Mouse (Mus musculus) left cerebral cortex, adult 18-20 months (tissue): ENCODE measurements around the gene Cxcl12. TPM values are rescaled to one million over a fixed set of nuclear protein-coding genes. Genes with fewer than 3 reads are reported as not detected.

ENCODE experiments used
- DNase-seq, 2 experiments: peaks; one replicate each; pipeline ENCODE4 v3.0.0; 2021 to 2022; ENCODE audit warnings: low spot score in 2 of 2, mixed read lengths in 1 of 2
- total RNA-seq, 2 experiments: library from RNA; stranded (reverse); gene quantifications; 2 replicates each; pipeline ENCODE4 v1.2.3; 2021

Cxcl12 gene
- total RNA-seq, 2 experiments from 2014 or later: 47.2 to 51.4 TPM

GRCm38 (mm10) chr6:117173876-117174275 lies 5.5 kb downstream of the Cxcl12 start:
- DNase-seq: peak; percentile 83 to 89

DNA sequence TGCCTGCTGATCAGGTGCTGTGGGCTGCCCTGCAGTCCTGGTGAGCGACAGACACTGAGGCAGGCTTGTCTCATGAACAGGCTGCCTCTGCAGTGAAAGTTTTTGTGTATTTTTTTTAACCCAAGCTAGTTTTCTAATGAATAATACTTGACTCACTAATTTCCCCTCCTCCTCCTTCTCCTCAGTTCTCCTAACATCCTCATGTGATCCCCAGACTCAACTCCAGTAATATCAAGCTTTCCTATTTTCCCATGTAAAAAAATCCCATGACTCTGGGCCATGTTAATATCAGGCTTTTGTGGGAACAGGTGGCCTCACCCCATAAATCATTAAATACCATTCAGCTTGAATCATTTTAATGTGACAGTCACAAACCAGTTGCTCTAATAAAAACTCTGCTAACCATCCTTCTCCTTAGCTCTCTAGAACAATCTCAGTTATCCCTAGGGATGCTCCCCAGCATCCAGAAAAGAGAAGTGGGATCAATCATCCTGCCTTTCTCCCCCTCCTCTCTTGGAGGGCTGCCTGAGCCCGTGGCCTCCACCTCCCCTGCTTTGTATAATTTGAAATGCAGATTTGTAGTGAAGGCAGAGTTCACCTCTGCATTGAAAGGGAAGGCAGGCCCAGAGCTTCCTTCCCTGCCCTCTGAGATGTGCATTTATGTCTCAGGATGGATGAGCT lies 6.9 kb downstream of the Cxcl12 start:
- no peak for DNase-seq

DNA sequence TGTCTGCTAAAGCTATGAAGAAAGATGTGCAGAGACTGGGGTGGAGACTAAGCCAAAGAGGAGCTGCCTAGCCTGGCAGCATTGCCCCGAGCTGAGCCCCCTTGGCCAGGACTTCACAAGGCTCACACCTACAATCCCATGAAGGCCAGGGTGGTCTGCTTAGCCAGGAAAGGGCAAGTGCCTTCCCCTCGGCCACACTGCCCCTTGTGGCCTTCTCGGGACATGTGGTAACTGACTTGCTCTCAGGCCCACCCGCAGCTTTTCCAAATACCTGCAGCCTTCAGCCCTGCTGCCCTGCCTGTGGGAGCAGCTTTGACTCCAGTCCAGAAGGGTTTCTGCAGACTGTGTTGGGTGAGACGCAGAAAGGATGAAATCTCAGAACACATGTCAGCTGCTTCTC lies 8.1 kb downstream of the Cxcl12 start:
- DNase-seq: no peak

DNA sequence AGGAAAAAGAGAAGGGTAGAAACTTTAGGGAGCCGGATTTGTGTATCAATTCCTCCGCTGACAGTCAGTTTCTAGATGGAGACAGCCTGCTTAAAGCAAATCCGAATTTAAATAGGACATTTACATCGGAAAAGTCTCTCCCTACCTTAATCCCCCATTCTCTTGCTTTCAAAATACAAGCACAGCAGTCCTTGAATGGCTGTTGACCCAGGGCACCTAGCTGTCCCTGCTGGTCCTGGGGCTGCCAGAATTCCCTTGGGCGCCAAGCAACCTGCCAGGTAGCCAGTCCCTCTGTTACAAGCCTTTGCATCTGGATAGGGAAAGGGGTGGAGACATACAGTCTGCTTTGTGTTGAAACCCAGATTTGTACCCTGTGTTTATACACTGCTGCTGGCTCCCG lies 12.0 kb downstream of the Cxcl12 start:
- DNase-seq: no peak

- no peak for DNase-seq
These were observed 17.0 kb downstream of the Cxcl12 start for GRCm38 (mm10) chr6:117185381-117185780.

GRCm38 (mm10) chr6:117190453-117190852 lies 22.1 kb downstream of the Cxcl12 start:
- DNase-seq: no peak

DNA sequence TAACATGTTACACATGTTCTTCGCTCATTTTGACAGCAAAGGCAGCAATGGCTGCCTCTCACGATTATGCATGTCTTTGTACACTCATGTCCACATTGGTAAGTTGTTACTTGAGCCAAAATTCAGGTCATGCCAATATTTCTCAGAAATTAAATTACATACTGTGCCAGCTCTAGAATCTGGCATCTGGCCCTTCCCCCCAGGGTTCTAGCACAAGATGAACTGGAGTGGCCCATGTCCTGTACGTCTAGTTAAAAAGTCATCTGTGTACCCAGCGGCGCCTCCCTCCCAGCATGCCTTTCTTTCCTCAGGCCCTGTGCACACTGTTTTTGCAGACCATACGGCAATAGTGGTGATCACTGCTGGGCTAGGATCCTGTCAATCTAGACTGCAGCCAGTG lies 23.4 kb downstream of the Cxcl12 start:
- DNase-seq: no peak

DNA sequence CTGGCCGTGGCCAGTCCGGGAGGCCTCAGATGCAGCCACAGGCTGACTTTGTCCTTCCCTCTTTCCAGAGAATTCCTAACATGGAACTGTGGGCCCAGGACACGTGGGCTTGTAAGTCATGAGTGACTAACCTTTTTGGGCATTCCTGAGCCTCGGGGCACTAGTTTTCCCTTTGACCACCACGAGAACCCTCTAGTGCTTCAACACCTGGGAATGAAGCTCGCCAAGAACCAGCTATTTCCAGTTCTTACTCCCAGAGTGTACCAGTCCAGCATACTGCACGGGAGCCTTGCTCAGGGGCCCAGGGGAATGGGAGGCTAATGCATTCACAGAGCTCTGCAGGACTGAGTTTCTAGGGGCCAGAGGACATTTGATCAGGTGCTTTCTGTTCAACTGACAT lies 24.3 kb downstream of the Cxcl12 start:
- DNase-seq: no peak

DNA sequence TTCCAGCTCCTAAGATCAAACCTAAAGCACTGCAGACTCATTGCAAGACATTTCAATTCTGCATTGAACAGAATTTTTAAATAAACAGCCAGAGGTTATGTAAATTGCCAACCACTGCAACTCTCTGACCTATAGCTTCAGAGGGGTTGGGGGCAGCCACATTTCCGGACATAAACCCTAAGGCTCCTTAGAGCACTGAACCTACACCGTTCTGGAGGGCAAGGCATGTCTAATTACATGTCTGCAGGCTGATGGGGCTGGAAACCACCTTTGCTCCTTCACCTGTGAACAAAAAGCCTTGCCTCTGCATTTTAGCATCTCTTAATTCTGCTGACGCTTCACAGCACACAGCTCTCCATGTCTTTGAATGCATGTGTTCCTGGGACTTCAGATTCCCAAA lies 26.9 kb downstream of the Cxcl12 start:
- no peak for DNase-seq

GRCm38 (mm10) chr6:117198871-117199270 lies 30.5 kb downstream of the Cxcl12 start:
- no peak for DNase-seq

DNA sequence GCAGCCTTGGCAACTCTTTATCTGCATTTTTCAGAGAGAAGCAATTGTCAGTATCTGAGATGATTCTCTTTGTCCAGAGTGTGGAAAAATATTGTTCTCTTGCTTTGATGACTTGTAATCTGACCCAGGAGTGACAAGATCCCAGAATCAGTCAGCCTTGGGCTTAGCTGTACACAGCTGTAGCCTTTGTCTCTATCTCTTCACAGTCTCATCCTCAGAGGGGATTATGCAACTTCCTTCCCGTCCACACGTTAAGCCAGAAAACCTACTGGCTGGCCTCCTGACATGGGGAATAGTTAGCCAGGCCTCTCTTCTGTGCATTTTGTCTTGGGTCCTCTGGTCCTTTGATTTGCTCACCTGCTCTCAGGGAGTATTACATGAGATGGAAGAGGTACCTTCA lies 31.4 kb downstream of the Cxcl12 start:
- no peak for DNase-seq

GRCm38 (mm10) chr6:117200916-117201315 lies 32.6 kb downstream of the Cxcl12 start:
- DNase-seq: no peak

DNA sequence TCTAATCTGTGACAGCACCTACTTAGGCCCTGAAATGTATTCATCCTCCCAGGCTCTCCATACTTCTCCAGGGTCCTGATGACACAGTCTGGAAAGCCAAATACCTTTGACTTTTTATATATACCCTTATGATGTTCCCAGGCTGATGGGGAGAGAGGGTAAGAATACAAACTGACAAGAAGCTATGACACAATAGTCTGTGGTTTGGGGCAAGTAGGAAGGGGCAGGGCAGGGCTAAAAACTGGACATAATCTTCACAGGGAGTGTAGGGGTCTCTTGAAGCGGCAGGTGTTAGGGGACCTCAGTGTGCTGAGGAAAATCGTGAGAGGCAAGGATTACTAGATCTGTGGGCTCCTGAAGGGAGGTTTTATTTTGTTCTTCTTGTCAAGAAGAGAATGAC lies 33.1 kb downstream of the Cxcl12 start:
- no peak for DNase-seq

DNA sequence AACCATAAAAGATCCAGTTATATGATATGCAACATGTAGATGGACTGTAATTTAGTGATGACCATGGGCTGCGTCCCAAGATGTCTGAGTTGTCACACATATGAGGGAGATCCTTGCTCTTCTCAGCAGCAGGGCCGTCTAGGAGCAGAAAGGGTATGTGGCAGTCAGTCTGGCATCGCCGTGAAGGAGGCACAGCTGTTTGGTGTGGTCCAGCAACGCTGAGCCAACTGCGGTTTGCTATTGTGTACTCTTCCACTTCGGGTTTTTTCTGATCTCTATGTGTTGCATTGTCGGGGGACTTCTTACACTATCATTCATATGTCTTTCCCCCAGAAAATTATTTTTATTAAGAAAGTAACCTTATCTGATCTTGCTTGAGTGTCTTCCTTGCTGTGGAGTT lies 33.5 kb downstream of the Cxcl12 start:
- no peak for DNase-seq

DNA sequence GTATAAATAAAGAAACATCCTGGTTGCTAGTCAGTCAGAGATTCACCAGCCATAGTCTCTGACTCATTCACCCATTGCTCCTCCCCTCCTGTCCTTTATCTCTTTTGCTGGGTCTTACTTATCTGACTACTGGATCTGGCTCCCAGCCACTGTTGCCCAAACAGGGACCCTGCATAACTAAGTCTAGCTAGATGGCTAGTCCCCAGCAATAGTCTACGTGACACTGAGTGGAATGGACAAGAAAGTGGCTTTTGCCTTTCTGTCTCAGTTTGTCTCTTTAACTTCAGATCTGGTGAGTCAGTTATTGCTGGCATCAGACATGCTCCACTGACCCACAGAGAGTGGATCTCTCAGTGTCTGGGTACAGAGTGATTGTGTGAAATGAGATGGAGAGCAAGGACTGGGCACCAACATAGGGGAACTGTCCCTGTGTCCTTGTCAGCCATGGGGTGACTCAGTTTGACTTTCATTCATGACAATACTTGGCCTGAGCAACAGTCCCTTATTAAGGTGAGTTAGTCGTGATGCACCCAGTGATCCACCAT lies 34.6 kb downstream of the Cxcl12 start:
- no peak for DNase-seq

DNA sequence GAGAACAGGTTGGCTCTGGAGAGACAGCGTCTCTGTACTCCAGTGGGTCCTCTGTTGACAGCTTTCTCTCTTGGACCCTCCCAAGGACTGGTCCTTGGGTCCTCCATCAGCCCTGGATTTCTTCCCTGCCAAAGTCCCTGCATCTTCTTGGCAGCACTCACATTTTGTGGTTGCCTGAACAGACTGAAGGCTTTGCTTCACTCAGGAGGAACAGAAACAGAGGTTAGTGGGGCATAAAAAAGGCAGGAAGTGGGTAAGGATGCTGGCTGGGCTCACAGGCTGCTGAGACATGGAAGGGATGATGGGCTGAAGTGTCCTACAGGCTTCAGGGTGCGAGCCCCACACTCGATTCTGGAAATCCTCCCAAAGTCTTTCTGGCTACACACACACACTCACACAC lies 35.8 kb downstream of the Cxcl12 start:
- DNase-seq: no peak

GRCm38 (mm10) chr6:117206834-117207233 lies 38.5 kb downstream of the Cxcl12 start:
- no peak for DNase-seq

DNA sequence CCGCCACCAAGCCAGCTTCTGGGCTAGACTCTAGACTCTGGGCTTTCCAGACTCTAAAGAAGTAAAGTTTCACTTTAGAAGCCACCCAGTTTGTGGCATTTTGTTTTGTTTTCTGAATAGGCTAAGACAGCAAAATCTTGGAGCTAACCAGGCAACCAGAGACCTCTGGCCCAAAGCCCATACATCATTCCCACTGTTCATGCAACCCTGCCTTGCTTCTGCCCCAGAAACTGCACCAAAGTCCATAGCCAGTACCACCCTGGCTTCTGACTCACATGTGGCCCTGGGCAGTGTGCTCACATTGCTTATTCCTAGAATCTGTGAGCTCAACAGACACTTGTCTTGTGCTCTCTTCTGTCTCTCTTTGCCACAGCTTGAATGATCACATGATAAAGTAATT lies 39.0 kb downstream of the Cxcl12 start:
- DNase-seq: no peak

GRCm38 (mm10) chr6:117210086-117210485 lies 41.8 kb downstream of the Cxcl12 start:
- no peak for DNase-seq

GRCm38 (mm10) chr6:117210536-117210935 lies 42.2 kb downstream of the Cxcl12 start:
- no peak for DNase-seq

DNA sequence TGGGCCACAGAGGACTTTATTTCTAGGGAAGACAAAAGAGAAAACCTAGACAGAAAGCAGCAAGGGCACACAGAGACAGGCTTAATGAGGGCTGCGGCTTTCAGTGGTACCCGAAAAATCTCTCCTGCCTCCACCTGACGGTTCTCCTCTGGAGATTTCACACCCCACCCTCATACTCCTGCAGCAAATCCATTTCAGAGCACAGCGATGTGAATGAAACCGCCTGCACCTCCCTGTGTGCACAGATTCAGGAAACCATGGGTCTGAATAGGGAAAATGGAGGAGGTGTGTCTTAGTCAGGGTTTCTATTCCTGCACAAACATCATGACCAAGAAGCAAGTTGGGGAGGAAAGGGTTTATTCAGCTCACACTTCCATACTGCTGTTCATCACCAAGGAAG lies 46.2 kb downstream of the Cxcl12 start:
- peak; percentile 13 to 57 for DNase-seq

- peak; percentile 8 to 31 for DNase-seq
These were observed 50.3 kb downstream of the Cxcl12 start for GRCm38 (mm10) chr6:117218442-117219299.
